Mouse (Mus musculus) B cell, adult 67 days (primary cell): Measurements from ENCODE around the gene Ss18l1. TPM values are rescaled to one million over a fixed set of nuclear protein-coding genes. Genes with fewer than 3 reads are reported as not detected.

Source experiments
- total RNA-seq, 2 experiments: library from RNA; stranded (reverse); gene quantifications; 4 replicates each; pipeline ENCODE4 v1.2.4; 2023

Gene Ss18l1
- total RNA-seq = 1 to 10 TPM; 7.1 to 8.5 TPM

DNA sequence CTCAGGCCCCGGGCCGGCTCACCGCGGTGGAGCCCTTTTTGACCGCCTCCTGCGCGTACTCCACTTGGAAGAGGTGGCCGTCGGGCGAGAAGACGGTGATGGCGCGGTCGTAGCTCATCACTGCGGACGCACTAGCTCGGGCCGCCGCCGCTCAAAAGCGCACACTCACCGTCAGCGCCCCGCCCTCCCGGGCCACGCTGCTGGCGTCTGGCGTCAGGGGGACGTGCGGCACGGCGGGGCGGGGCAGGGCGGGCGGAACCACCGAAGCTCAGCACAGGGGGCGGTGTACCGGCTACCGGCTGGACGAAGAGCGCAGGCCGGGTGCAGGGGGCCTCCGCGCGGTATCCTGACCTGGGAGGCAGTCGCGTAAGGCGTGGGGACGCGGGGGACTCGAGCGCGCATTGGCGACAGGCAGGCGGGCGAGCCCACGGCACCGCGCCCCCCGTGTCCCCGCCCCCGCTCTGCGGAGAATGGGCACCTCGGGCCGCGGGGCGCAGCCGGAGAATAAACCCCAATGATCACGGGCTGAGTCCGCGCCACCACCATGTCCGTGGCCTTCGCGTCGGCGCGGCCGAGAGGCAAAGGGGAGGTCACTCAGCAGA is at the start of gene Ss18l1, which contains the start of gene Psma7:
TSS of gene Ss18l1 (plus strand) at position 254 of the 602 bp plus-strand sequence.
TSS of gene Psma7 (minus strand) at position 178 of the 602 bp plus-strand sequence.

GRCm38 (mm10) chr2:180024401-180025098 is 17.8 kb upstream of the Ss18l1 start, which contains the start of gene Lsm14b:
Gene Lsm14b, plus strand, starts transcription at chr2:180024987.

DNA sequence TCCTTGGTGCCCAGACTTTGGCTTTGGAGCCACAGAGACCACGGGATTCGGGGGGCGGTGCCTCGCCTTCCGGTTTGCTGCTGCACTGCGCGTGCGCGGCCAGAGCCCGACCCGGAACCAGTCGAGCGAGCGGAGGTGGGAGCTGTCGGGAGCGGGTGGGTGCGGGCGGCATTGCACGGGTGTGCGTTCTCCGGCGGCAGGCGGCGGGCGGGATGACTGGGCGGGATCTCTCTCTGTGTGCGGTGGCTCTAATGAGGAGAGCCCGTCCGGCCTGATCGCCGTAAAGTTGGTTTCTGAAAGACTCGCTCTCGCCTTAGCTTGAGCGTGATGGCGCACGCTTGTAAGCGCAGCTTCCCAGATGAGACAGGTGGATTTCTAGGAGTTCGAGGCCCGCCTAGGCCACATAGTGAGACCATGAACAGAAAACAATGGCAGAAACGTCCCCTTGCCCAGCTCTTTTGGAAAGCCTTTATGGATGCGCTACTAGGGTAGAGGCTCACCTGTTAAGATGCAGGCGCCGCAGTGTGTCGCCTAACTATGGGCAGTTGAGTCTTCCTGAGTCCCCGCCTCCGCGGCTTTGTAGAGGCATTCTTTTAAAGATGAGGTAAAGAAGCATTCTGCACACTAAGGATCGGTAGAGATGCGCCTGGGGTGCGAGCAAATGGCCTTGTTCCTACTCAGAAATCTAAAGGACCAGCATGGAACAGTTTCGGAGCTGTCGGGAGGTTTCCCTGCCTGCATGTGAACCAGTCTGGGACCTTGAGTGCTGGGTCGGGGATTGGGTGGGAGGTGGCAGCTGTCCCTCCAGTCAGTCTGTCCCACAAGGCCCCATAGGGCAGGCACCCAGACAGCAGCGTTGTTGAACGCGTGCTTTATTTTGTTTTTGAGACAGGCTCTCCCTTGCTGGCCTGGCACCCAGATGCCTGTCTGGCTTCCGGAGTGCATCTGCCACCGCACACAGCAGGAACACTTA is 28.5 kb downstream of the Ss18l1 start, which contains the start of gene Mtg2:
TSS of gene Mtg2 (plus strand) at position 108 of the 973 bp plus-strand sequence.

GRCm38 (mm10) chr2:180103978-180104658 is 61.8 kb downstream of the Ss18l1 start, which contains the start of gene Hrh3:
Gene Hrh3, minus strand, starts transcription at chr2:180104488.

GRCm38 (mm10) chr2:180118661-180119438 is 76.5 kb downstream of the Ss18l1 start, which contains the start of gene Osbpl2:
Gene Osbpl2, plus strand, starts transcription at chr2:180119306.

Other genes with a start within 250 kb of the Ss18l1 start
- gene Taf4, start 65.9 kb upstream of the Ss18l1 start, total RNA-seq = 10 to 100 TPM; 38.0 to 46.0 TPM
- gene Lsm14b, start 17.5 kb upstream of the Ss18l1 start, total RNA-seq = 10 to 100 TPM; 36.0 to 38.7 TPM
- 100 to 1,000 TPM; 127 to 151 TPM for gene Psma7, start 76 bp upstream of the Ss18l1 start, total RNA-seq
- 10 to 100 TPM; 20.6 to 22.1 TPM for gene Mtg2, start 28.1 kb downstream of the Ss18l1 start, total RNA-seq
- not detected for gene Hrh3, start 62.0 kb downstream of the Ss18l1 start, total RNA-seq
- gene Osbpl2, start 76.8 kb downstream of the Ss18l1 start, total RNA-seq = 10 to 100 TPM; 41.1 to 43.1 TPM
- gene Adrm1, start 129.0 kb downstream of the Ss18l1 start, total RNA-seq = 100 to 1,000 TPM; 114 to 122 TPM
- gene Lama5, start 183.3 kb downstream of the Ss18l1 start, total RNA-seq = not detected
- gene Rps21, start 214.9 kb downstream of the Ss18l1 start, total RNA-seq = 1,000 to 10,000 TPM; 1,793 to 1,897 TPM
- gene Cables2, start 231.0 kb downstream of the Ss18l1 start, total RNA-seq = 10 to 100 TPM; 80.4 to 92.3 TPM
- not detected for gene Rbbp8nl, start 247.4 kb downstream of the Ss18l1 start, total RNA-seq